Mouse (Mus musculus) heart, postnatal 0 days (tissue): ENCODE measurements around the gene Tenm2.

Experiments used
- CTCF ChIP-seq: IDR thresholded peaks from 2 replicates; pipeline ENCODE4 v1.5.1; 2016; ENCODE audit warnings: antibody characterized with exemption, control low read depth, low read depth
- EP300 ChIP-seq: IDR thresholded peaks from 2 replicates; pipeline ENCODE4 v1.6.1; 2016; ENCODE audit warnings: antibody characterized with exemption, low read depth

DNA sequence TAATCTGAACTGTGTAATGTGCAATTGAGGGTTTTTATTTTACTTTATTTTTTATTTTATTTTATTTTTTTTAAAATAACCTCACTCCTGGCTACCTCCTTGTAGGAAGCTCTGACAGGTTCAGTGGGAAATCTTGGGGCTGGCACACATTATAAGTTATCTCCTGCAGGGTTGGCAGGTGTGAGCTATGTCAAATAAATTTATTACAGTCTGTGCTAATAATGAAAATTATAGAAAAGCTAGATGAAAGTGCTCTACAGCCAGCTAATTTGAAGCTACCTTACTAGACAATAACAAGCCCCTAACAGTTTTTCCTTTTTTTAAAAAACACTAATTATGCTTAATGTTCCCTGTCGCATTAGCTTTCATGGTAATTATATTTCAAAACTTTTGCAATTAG is 885.5 kb downstream of the Tenm2 start:
- TF ChIP-seq CTCF (no peak), EP300 (no peak)
